Mouse (Mus musculus): Measurements from ENCODE around the gene Mycbp.

- TF ChIP-seq CTCF (conservative IDR thresholded peaks at IDR 0.05; ENCODE audit: insufficient read depth, insufficient read length, low read depth, low read length) (no peak), POLR2A (IDR thresholded peaks at IDR 0.05; ENCODE audit: low read depth, low read length) (no peak)
Observed at GRCm38 (mm10) chr4:123859379-123859778, 45.3 kb upstream of the Mycbp start, which contains the start of gene 4933427I04Rik.
